Mouse (Mus musculus) kidney, adult 2 months (tissue): ENCODE data around the gene Ubxn4.

Source experiments
- CTCF ChIP-seq: fragments of 200-500 bp; conservative IDR thresholded peaks from 2 replicates; pipeline ENCODE4 v1.5.1; 2011; ENCODE audit warnings: low read depth, mild to moderate bottlenecking, control low read depth, low read length, moderate library complexity, mixed read lengths; ENCODE audit not compliant: insufficient read depth, insufficient read length
- POLR2A ChIP-seq: fragments of 200-500 bp; IDR thresholded peaks from one replicate; pipeline ENCODE4 v1.6.1; 2011; ENCODE audit warnings: low read depth, low read length, control low read depth

GRCm38 (mm10) chr1:128285136-128285535 is 41.4 kb downstream of the Ubxn4 start:
- TF ChIP-seq CTCF (no peak), POLR2A (no peak)
